Mouse (Mus musculus): Measurements from ENCODE around the gene Dbi.

DNA sequence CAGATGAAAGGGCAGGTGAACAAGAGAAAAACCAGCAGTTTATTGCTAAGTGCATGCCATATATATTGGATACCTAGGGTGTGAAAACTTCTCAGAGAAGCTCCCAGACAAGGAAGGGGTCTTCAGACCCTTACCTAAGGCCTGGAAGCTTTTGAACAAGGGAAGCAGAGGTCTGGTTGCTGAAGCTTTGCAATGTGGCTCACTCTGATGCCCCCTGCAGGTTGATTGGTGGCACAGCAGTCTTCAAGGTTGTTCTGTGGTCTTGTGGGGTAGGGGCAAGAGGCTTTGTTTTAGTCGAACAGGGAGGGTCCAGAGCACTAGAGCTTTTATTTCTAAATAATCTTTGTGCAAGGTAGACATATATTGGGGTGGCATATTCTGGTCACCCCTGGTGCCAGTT, 34.4 kb upstream of the Dbi start:
- TF ChIP-seq CTCF (IDR thresholded peaks at IDR 0.05; ENCODE audit: control insufficient read depth, insufficient read depth, low read length) (peak; percentile 72), POLR2A (IDR thresholded peaks at IDR 0.05; ENCODE audit: borderline replicate concordance, control insufficient read depth, low read depth, low read length) (no peak)
